Mouse (Mus musculus) adrenal gland, adult 10 weeks (tissue): ENCODE measurements around the gene Gm12394. TPM values are rescaled to one million over a fixed set of nuclear protein-coding genes. Genes with fewer than 3 reads are reported as not detected.

Experiments used
- polyA plus RNA-seq: library from polyadenylated mRNA; stranded (reverse); fragments of 350-450 nt; fragmentation: Illumina TruSeq; extraction: RNeasy Lipid Tissue Mini Kit (QIAGEN cat#74804); gene quantifications from one replicate; pipeline ENCODE4 v1.2.3, GENCODE M21; 2014; ENCODE audit warnings: low read depth, low replicate concordance

Gm12394 gene
- polyA plus RNA-seq: not detected

DNA sequence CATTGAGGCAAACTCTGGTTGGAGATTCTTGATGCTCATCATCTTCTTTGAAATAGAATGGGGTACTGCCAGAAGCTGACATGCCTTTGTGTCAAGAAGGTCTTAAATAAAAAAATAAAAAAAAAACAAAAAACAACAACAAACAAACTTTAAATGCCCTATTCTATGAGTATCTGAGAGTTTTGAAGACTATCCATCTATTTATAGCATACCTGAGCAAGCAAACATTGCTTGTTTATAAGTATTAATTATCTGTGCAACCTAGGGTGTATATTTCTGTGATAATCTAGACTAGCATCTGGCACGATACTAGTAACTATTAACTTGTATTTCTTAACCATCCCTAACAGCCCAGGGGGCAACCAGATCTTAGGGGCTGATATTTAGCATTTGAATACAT lies at the start of gene Gm12394:
Gm12394 (minus strand) TSS at position 101 of the 400 bp plus-strand sequence.

GRCm38 (mm10) chr4:42874134-42874533 lies 17.6 kb upstream of the Gm12394 start, which contains the start of gene Fam205c:
Gene Fam205c, minus strand, starts transcription at chr4:42874234.

DNA sequence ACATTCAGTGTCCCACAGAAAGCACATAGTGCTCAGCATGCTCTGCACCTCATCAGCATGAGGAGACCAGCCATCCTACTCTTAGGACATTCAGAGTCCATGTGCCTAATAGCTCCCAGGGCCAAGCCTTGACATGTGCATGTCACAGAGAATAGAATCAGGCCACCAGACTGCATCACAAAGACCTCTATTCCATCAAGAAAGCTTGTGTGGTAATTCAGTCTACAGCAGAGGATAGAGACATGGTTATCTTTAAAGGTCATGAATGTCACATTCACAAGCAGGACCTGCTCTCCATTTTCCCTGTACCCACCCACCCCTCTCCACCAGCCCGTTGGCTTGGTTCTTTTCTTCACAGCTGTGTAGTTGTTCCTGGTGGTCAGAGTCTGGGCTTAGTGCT lies 2.8 kb downstream of the Gm12394 start, which contains the start of gene Fam205a1:
Fam205a1 (minus strand) TSS at position 101 of the 400 bp plus-strand sequence.

DNA sequence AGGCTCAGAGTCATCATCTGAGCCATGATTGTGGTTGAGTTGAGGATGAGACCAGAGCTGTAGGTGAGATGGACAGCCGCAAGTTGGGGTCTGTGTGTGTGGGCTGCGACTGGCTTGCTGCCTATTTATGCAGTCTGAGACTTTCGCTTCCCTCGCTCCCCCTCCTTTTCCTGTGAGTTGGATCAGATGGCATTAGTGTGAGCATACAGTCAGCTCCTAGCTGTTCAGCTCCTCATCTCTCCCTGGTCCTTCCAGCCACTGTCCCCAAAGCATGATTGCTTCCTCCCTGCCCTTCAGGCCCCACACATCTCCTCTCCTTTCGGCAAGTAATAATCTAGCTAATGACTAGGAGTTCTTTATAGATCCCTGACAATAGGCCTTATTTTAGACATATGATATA lies 82.7 kb downstream of the Gm12394 start, which contains the start of gene Ccl21a:
Ccl21a (minus strand) TSS at position 101 of the 400 bp plus-strand sequence.

GRCm38 (mm10) chr4:42756477-42756876 lies 100.1 kb downstream of the Gm12394 start, which contains the start of gene Ccl19:
Gene Ccl19, minus strand, starts transcription at chr4:42756577.

GRCm38 (mm10) chr4:42735245-42735644 lies 121.3 kb downstream of the Gm12394 start, which contains the start of gene 4930578G10Rik:
Gene 4930578G10Rik, plus strand, starts transcription at chr4:42735545.

Other genes with a start within 250 kb of the Gm12394 start
- not detected for gene Gm10591, start 244.6 kb downstream of the Gm12394 start, polyA plus RNA-seq
- gene Gm2564, start 227.1 kb downstream of the Gm12394 start, polyA plus RNA-seq: not detected
- gene Ccl27b, start 201.5 kb downstream of the Gm12394 start, polyA plus RNA-seq: 3.7 TPM
- gene Il11ra2, start 194.9 kb downstream of the Gm12394 start, polyA plus RNA-seq: not detected
- gene 4930578G10Rik, start 121.2 kb downstream of the Gm12394 start, polyA plus RNA-seq: not detected
- gene Ccl19, start 100.2 kb downstream of the Gm12394 start, polyA plus RNA-seq: 1.5 TPM
- gene Ccl21a, start 82.8 kb downstream of the Gm12394 start, polyA plus RNA-seq: not detected
- not detected for gene Fam205a1, start 2.9 kb downstream of the Gm12394 start, polyA plus RNA-seq
- gene Fam205c, start 17.5 kb upstream of the Gm12394 start, polyA plus RNA-seq: not detected
- gene Phf24, start 59.9 kb upstream of the Gm12394 start, polyA plus RNA-seq: 0.87 TPM
- 0.99 TPM for gene Dnajb5, start 93.0 kb upstream of the Gm12394 start, polyA plus RNA-seq
- not detected for gene 1700022I11Rik, start 112.8 kb upstream of the Gm12394 start, polyA plus RNA-seq
- 319 TPM for gene Vcp, start 143.7 kb upstream of the Gm12394 start, polyA plus RNA-seq
- 4.7 TPM for gene Fancg, start 153.7 kb upstream of the Gm12394 start, polyA plus RNA-seq
- 1.6 TPM for gene Pigo, start 169.0 kb upstream of the Gm12394 start, polyA plus RNA-seq
- 46.2 TPM for gene Stoml2, start 174.9 kb upstream of the Gm12394 start, polyA plus RNA-seq
- gene Fam214b, start 189.4 kb upstream of the Gm12394 start, polyA plus RNA-seq: 5.7 TPM
- 8.3 TPM for gene Unc13b, start 202.2 kb upstream of the Gm12394 start, polyA plus RNA-seq